Comparison of ENCODE assay signal across 11 mouse cellular contexts in the genomic region with DNA sequence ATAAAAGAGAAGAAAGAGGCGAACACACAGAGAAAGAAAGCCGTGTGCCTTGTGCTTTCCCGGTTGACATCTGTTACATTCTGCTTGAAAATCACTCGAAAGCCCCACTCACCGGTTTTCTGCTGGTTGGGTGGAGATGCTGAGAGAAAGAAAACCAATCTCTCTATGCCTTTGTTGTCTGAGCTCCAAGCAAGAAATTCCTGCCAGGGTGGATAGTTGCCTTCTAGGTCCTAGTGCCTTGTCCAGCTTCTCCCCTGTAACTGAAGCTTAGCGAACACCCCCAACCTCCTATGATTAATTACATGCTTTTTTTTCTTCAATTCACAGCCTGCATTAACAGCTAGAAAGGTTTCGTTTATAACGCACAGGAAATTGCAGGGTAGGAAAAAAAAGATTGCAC. TPM values are rescaled to one million over a fixed set of nuclear protein-coding genes. Genes with fewer than 3 reads are reported as not detected.
DNase-seq lines count a peak whose midpoint lies in the region; ATAC-seq and TF ChIP-seq lines count a peak whose summit lies in the region.
"Had no signal": no experiment of that assay in that cellular context is flagged by ENCODE, and none has a peak within 500 bp of the region (broad histone marks: within the 10 kb centered on the region; RNA-seq: fewer than 3 reads in every experiment).

Gene Dcx, minus strand, starts transcription at position 354 of the 400 bp plus-strand sequence.

- no peaks in the 10 kb centered on the region; the same call in 1 of the 2 replicates for H3K36me3 ChIP-seq in forebrain, embryonic 14.5 days (ENCODE audit: control insufficient read depth, insufficient read depth, low read length)
- H3K36me3 ChIP-seq in neural tube, embryonic 13.5 days, result no peaks in the 10 kb centered on the region

- peak within 1 kb of the TSS; percentile 50 for H3K4me2 ChIP-seq in forebrain, embryonic 14.5 days (ENCODE audit: low read length)
- H3K4me2 ChIP-seq in neural tube, embryonic 13.5 days, result peak within 1 kb of the TSS; percentile 62

- WGBS in forebrain, embryonic 14.5 days, result 43% methylated on average over 8 of the region's 8 CpGs
- 38% methylated on average over 8 of the region's 8 CpGs for WGBS in neural tube, embryonic 13.5 days

- TF ChIP-seq CTCF in left cerebral cortex, adult 2 months (IDR thresholded peaks at IDR 0.05), result no peak

- H3K4me3 ChIP-seq in forebrain, embryonic 14.5 days (ENCODE audit: low read depth, low read length), result peak within 1 kb of the TSS; percentile 41
- peak within 1 kb of the TSS; percentile 51 for H3K4me3 ChIP-seq in left cerebral cortex, adult 2 months
- peak within 1 kb of the TSS; percentile 49 for H3K4me3 ChIP-seq in neural tube, embryonic 13.5 days

- peak; percentile 1 to 10 for DNase-seq in cerebellum, postnatal 36 days
- no peak for DNase-seq in cerebellum, adult 18-20 months
- DNase-seq in forebrain, embryonic 14.5 days (ENCODE audit: low spot score), result peak; percentile 87
- DNase-seq in left cerebral cortex, adult 2 months (ENCODE audit: extremely low spot score in 1 of 2, low spot score in 2 of 2), result peak in 1 of 2 experiments; percentile 16
- no peak for DNase-seq in spleen, postnatal 10 days (ENCODE audit: low spot score in 2 of 2)
- DNase-seq in spleen, adult 18-20 months, result no peak

- H3K4me1 ChIP-seq in forebrain, embryonic 14.5 days (ENCODE audit: control insufficient read depth, insufficient read depth, low read length), result 0 out of 2 replicates have a peak, but pooled peaks cover 2% of the 10 kb centered on the region
- peaks cover 15% of the 10 kb centered on the region for H3K4me1 ChIP-seq in neural tube, embryonic 13.5 days (replicated peaks)

- intact Hi-C loops in left cerebral cortex, adult 2 months (cut with DNase I), result loop anchor here (5.0 kb wide), 2 partner anchors 39 to 51 kb away; no protein-coding TSS in a partner anchor

- H3K27ac ChIP-seq in forebrain, embryonic 14.5 days (ENCODE audit: low read depth, low read length), result peak within 1 kb of the TSS; percentile 89
- peak within 1 kb of the TSS; percentile 58 for H3K27ac ChIP-seq in left cerebral cortex, adult 2 months
- peak within 1 kb of the TSS; percentile 91 for H3K27ac ChIP-seq in neural tube, embryonic 13.5 days (replicated peaks)
- H3K27ac ChIP-seq: liver, embryonic 14.5 days had no signal

- H3K27me3 ChIP-seq in forebrain, embryonic 14.5 days (replicated peaks; ENCODE audit: control insufficient read depth, insufficient read depth, low read length), result no peaks in the 10 kb centered on the region
- no peaks in the 10 kb centered on the region for H3K27me3 ChIP-seq in neural tube, embryonic 13.5 days

- peak; percentile 76 for ATAC-seq in forebrain, embryonic 14.5 days
- peak; percentile 82 for ATAC-seq in neural tube, embryonic 13.5 days (ENCODE audit: low read depth)
- no peak for ATAC-seq in monocyte, adult 5-6 weeks (replicated peaks; ENCODE audit: insufficient number of reproducible peaks, low FRiP score, low TSS enrichment, poor library complexity, severe bottlenecking)

- H3K9me3 ChIP-seq in forebrain, embryonic 14.5 days (replicated peaks; ENCODE audit: control insufficient read depth, low read length), result no peaks in the 10 kb centered on the region
- no peaks in the 10 kb centered on the region for H3K9me3 ChIP-seq in neural tube, embryonic 13.5 days

- peak within 1 kb of the TSS; percentile 81 for H3K9ac ChIP-seq in forebrain, embryonic 14.5 days (ENCODE audit: low read length)
- H3K9ac ChIP-seq in neural tube, embryonic 13.5 days, result peak within 1 kb of the TSS; percentile 82
- H3K9ac ChIP-seq: liver, embryonic 14.5 days had no signal

RNA-seq across cellular contexts. Expression of gene Dcx, which starts in this region (rescaled TPM):
- 233 and 299 TPM in 2 replicates for polyA plus RNA-seq in forebrain, embryonic 14.5 days (2014; fragmentation: Nextera tagmentation; extraction: Ambion mirVana)
- total RNA-seq in left cerebral cortex, adult 2 months (2021), result 10 to 100 TPM; 21.0 to 28.5 TPM
- 302 and 319 TPM in 2 replicates for polyA plus RNA-seq in neural tube, embryonic 13.5 days (2015; fragmentation: Nextera tagmentation; extraction: Ambion mirVana)
- under 0.01 TPM in 1 of 3 replicates, not detected in the others for total RNA-seq in monocyte, adult 5-6 weeks (2017)
- polyA plus RNA-seq: C2C12; gonadal fat pad, adult 2 months had no signal

Comparison
In these comparisons a context has a peak if more than half of its experiments do, and no peak if none do; other contexts are left out.
1. RNA of gene Dcx (total RNA-seq): 21.0 to 28.5 TPM in left cerebral cortex, adult 2 months; under 0.01 TPM in monocyte, adult 5-6 weeks; every median in the first group is over 10 times any median in the second.
2. DNase-seq: peak in cerebellum, postnatal 36 days (2 of 2) and forebrain, embryonic 14.5 days (single experiment); none in cerebellum, adult 18-20 months (0 of 2), spleen, postnatal 10 days (0 of 2) and spleen, adult 18-20 months (0 of 2).
3. Peak in every context shown above with its lines, with median percentiles within 50 percentile points of each other: H3K27ac ChIP-seq and H3K4me3 ChIP-seq.